Mouse (Mus musculus) adrenal gland, postnatal 10 days (tissue): Measurements from ENCODE around the gene Gm20425. TPM values are rescaled to one million over a fixed set of nuclear protein-coding genes. Genes with fewer than 3 reads are reported as not detected.
"Not testable (repeated sequence)": the region's sequence is repeated elsewhere in the genome, so short reads cannot be mapped to it uniquely, and the experiment has no call there.

Experiments
- DNase-seq: peaks from one replicate; pipeline ENCODE4 v3.0.0; 2021; ENCODE audit warnings: mixed read lengths
- total RNA-seq, 2 experiments: library from RNA; stranded (reverse); gene quantifications; 2 replicates each; pipeline ENCODE4 v1.2.3; 2021

The Gm20425 gene
- total RNA-seq, 2 experiments from 2014 or later = 13.9 to 18.0 TPM

- no peak for DNase-seq
Observed at GRCm38 (mm10) chr9:103224721-103225120, 5.4 kb downstream of the Gm20425 start.

- no peak for DNase-seq
Observed at GRCm38 (mm10) chr9:103214281-103214680, 15.8 kb downstream of the Gm20425 start.

GRCm38 (mm10) chr9:103213631-103214030, 16.5 kb downstream of the Gm20425 start:
- DNase-seq = no peak

GRCm38 (mm10) chr9:103212654-103213420, 17.3 kb downstream of the Gm20425 start:
- DNase-seq = no peak

GRCm38 (mm10) chr9:103208802-103209423, 21.2 kb downstream of the Gm20425 start:
- DNase-seq = no peak

GRCm38 (mm10) chr9:103207846-103208245, 22.3 kb downstream of the Gm20425 start:
- DNase-seq = peak; percentile 73

- no peak for DNase-seq
Observed at GRCm38 (mm10) chr9:103205786-103206185, 24.3 kb downstream of the Gm20425 start.

GRCm38 (mm10) chr9:103201561-103202260, 28.4 kb downstream of the Gm20425 start, which contains the start of gene Srprb:
Gene Srprb (minus strand): TSS chr9:103202137.
- DNase-seq = peak; percentile 96

GRCm38 (mm10) chr9:103188416-103188815, 41.7 kb downstream of the Gm20425 start:
- no peak for DNase-seq

GRCm38 (mm10) chr9:103186747-103187146, 43.4 kb downstream of the Gm20425 start:
- DNase-seq = peak; percentile 37

GRCm38 (mm10) chr9:103185946-103186345, 44.2 kb downstream of the Gm20425 start:
- no peak for DNase-seq

GRCm38 (mm10) chr9:103184855-103185254, 45.3 kb downstream of the Gm20425 start:
- no peak for DNase-seq

- no peak for DNase-seq
Observed at GRCm38 (mm10) chr9:103181886-103182285, 48.2 kb downstream of the Gm20425 start.

- peak; percentile 84 for DNase-seq
Observed at GRCm38 (mm10) chr9:103180807-103181565, 49.1 kb downstream of the Gm20425 start.

GRCm38 (mm10) chr9:103180303-103180702, 49.8 kb downstream of the Gm20425 start:
- peak; percentile 62 for DNase-seq

GRCm38 (mm10) chr9:103175692-103176091, 54.4 kb downstream of the Gm20425 start:
- DNase-seq = no peak

- DNase-seq = peak; percentile 57
Observed at GRCm38 (mm10) chr9:103174771-103175519, 55.2 kb downstream of the Gm20425 start.

- DNase-seq = no peak
Observed at GRCm38 (mm10) chr9:103168771-103169170, 61.3 kb downstream of the Gm20425 start.

GRCm38 (mm10) chr9:103168046-103168445, 62.1 kb downstream of the Gm20425 start:
- no peak for DNase-seq

GRCm38 (mm10) chr9:103163806-103164205, 66.3 kb downstream of the Gm20425 start:
- DNase-seq = no peak

GRCm38 (mm10) chr9:103155158-103155557, 74.9 kb downstream of the Gm20425 start:
- not testable (repeated sequence) for DNase-seq
